Mouse (Mus musculus) liver, adult 2 months (tissue): ENCODE measurements around the gene Igsf9b.

ENCODE experiments used
- CTCF ChIP-seq: fragments of 200-500 bp; IDR thresholded peaks from 2 replicates; pipeline ENCODE4 v1.5.1; 2011; ENCODE audit warnings: low read depth, low read length, control low read depth
- POLR2A ChIP-seq: fragments of 200-500 bp; IDR thresholded peaks from 2 replicates; pipeline ENCODE4 v1.6.1; 2011; ENCODE audit warnings: low read length, control low read depth; ENCODE audit not compliant: insufficient read depth; ENCODE audit errors: extremely low read depth

GRCm38 (mm10) chr9:27256454-27256853, 42.5 kb upstream of the Igsf9b start:
- no peak for TF ChIP-seq CTCF
- no peak for TF ChIP-seq POLR2A
